Mouse (Mus musculus): ENCODE measurements at regions not wholly inside any gene's neighbourhood (a gene's known extent, or its start where the extent isn't known, plus 50 kb on each side); places are given as distances from the start of the nearest gene placed in this dataset.
A peak's percentile ranks its signal among the peaks of the same experiment; 100 is the strongest.

- DNase-seq (ENCODE audit: extremely low spot score in 1 of 2, low spot score in 1 of 2): peak in 1 of 2 experiments; percentile 63
These were observed 187.3 kb upstream of the Cdh5 start for GRCm38 (mm10) chr8:103913927-103914640.

DNA sequence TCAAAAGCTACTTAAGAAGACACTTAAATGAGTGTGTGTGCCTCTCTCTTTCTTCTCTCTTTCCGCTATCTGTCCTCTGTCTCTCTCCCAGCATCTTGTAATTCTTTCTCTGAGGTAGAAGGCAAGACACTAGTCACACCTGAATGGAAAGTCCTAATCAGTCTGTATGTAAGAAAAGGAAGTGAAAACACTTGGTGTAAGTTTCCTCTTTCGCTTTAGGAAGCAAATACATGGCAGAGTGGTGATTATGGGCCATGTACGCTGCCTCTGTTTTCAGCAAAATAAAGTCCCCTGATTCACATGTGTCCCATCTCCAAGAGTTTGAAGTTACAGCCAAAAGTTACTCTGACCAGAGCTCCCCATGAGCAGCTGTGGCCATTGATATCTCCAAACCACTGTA is 182.1 kb upstream of the Cdh5 start:
- no peak for DNase-seq (ENCODE audit: extremely low spot score in 1 of 2, low spot score in 1 of 2)

DNA sequence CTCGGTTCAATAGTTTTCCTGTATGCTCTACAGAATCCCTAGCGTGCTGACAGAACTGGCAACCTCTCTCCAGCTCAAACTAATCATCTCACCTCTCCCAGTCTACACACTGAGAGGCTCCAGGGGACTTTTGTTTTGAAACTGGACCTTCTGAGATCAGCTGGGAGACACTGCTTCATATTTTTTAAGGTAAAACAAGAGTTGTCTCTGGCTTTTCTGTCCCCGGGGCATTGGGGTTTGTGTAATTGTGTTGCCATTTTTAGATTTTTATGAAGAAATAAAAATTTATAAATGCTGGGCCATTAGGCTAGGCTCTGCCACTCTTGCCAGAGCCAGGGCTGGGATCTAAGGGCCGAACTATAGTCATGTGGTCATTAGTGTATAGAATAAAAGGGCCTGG is 179.8 kb upstream of the Cdh5 start:
- no peak for DNase-seq (ENCODE audit: extremely low spot score in 1 of 2, low spot score in 1 of 2)

DNA sequence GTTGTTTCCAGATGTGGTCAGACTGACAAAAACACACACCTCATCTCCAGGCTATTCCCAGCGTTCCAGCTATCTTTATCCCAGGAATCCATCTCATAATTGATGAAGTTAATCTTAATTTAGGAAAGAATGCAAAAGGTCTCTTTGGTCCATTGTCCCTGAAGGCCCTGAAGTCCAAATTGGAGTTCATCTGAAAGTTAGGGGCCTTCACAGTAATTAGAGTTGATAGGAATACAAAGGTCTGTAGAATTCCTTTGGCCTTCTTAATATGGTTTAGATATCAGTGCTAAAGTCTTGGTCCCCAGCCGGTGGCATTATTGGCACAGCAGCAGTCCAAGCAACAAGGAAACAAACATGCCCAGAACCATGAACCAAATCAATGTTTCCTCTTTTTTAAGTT is 178.7 kb upstream of the Cdh5 start:
- DNase-seq (ENCODE audit: extremely low spot score in 1 of 2, low spot score in 1 of 2): no peak

DNA sequence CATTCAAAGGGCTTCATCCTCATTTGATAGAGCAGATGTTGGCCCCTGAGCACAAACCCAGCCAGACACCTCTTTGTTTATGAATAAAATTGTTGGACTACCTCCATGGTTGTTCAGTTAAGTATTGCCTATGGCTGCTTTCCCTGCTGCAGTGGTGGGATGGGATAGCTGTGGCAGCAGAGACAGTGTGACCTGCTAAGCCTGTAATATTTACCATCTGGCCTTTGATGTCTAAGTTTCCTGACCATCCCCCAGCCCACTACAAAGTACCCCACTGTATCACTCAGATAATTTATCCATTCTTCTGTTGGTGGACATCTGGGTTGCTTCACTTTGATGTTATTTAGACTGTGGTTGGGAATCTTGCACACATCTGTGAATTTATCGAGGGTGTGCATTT is 168.7 kb upstream of the Cdh5 start:
- no peak for DNase-seq (ENCODE audit: extremely low spot score in 1 of 2, low spot score in 1 of 2)

GRCm38 (mm10) chr8:103936491-103936890 is 164.9 kb upstream of the Cdh5 start:
- no peak for DNase-seq (ENCODE audit: extremely low spot score in 1 of 2, low spot score in 1 of 2)

GRCm38 (mm10) chr8:103938283-103939230 is 162.9 kb upstream of the Cdh5 start:
- peak; percentile 56 to 74 for DNase-seq (ENCODE audit: extremely low spot score in 1 of 2, low spot score in 1 of 2)

GRCm38 (mm10) chr8:103940958-103941532 is 160.4 kb upstream of the Cdh5 start:
- DNase-seq (ENCODE audit: extremely low spot score in 1 of 2, low spot score in 1 of 2): peak; percentile 69

GRCm38 (mm10) chr8:103948474-103948873 is 153.0 kb upstream of the Cdh5 start:
- DNase-seq (ENCODE audit: extremely low spot score in 1 of 2, low spot score in 1 of 2): no peak

DNA sequence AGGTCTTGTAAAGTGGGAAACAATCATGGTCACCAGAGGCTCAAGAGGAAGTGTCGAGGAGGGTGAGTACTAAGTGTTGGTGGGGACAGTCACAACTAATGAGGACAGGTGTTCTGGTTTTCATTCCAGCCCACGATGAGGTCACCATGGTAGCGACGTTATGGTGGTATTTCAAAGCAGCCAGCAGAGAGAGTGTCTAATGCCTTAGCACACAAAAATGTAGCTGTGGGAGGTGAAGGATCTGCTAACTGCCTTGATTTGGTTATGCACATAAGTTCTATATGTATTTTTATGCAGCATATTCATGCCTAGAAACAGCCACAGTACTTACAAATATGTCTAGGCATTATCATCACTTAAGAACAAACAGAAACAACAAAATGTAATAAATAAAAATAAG is 151.0 kb upstream of the Cdh5 start:
- DNase-seq (ENCODE audit: extremely low spot score in 1 of 2, low spot score in 1 of 2): no peak

- no peak for DNase-seq (ENCODE audit: extremely low spot score in 1 of 2, low spot score in 1 of 2)
These were observed 147.8 kb upstream of the Cdh5 start for GRCm38 (mm10) chr8:103953586-103953985.

GRCm38 (mm10) chr8:103955568-103956260 is 145.7 kb upstream of the Cdh5 start:
- DNase-seq (ENCODE audit: extremely low spot score in 1 of 2, low spot score in 1 of 2): no peak

- no peak for DNase-seq (ENCODE audit: extremely low spot score in 1 of 2, low spot score in 1 of 2)
These were observed 137.0 kb upstream of the Cdh5 start for GRCm38 (mm10) chr8:103964293-103964918.

- no peak for DNase-seq (ENCODE audit: extremely low spot score in 1 of 2, low spot score in 1 of 2)
These were observed 131.5 kb upstream of the Cdh5 start for GRCm38 (mm10) chr8:103969929-103970328.

DNA sequence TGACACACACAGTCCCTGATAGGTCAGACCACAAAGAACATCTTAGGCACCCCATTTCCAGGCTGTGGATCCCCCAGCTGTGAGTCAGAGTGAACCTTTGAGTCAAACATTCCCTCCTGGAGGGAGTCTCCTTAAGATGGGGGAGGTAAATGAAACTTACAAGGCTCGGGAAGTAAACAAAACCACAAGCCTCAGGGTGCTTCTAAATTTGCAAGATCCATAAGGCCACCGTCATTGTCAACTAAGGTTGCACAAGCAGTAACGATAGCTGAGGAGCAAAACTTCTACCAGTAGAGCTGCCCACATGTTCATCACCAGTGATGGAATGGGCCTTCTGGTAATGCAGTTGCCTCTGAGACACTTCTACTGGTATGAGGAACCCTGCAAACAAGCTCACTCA is 130.9 kb upstream of the Cdh5 start:
- DNase-seq (ENCODE audit: extremely low spot score in 1 of 2, low spot score in 1 of 2): no peak

DNA sequence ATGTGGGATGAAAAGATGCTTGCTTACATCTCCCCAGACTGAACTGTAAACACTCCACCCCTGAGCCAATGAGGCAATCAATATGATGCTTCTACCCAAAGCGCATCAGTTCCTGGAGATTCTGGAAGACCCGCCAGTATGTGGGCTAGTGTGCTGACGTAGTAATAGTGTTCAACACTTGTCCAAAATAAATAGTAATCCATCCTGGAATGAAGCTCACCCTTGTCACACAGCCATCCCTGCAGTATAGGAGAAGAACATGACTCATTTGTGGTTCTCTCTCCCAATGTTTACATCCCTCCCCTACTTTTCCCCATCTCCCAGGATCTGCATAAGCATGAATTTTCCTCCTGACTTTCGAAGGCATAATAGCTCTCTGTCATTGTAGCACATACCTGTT is 130.5 kb upstream of the Cdh5 start:
- no peak for DNase-seq (ENCODE audit: extremely low spot score in 1 of 2, low spot score in 1 of 2)

DNA sequence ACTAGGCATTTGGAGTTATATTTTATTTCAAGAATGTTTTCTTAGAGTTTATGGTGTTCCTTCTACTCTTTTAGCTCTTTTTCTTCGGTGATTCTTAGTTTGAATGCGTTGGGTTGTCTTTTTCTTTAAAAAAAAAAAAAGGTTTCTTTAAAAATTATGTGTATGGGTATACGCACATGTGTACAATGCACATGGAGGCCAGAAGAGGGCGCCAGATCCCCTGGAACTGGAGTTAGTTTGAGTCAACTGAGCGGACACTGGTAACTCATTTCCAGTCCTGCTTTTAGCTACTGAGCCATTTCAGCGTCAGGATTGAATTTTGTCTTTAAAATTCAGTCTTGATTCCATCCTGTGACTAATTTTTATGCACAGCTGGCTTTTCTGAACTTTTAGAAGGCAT is 124.9 kb upstream of the Cdh5 start:
- DNase-seq (ENCODE audit: extremely low spot score in 1 of 2, low spot score in 1 of 2): no peak

- DNase-seq (ENCODE audit: extremely low spot score in 1 of 2, low spot score in 1 of 2): no peak
These were observed 122.5 kb upstream of the Cdh5 start for GRCm38 (mm10) chr8:103978948-103979347.

- DNase-seq (ENCODE audit: extremely low spot score in 1 of 2, low spot score in 1 of 2): no peak
These were observed 117.4 kb upstream of the Cdh5 start for GRCm38 (mm10) chr8:103983860-103984594.

- DNase-seq (ENCODE audit: extremely low spot score in 1 of 2, low spot score in 1 of 2): no peak
These were observed 115.8 kb upstream of the Cdh5 start for GRCm38 (mm10) chr8:103985640-103986039.
